Mouse (Mus musculus): Measurements from ENCODE around the gene Mrps6. TPM values are rescaled to one million over a fixed set of nuclear protein-coding genes. Genes with fewer than 3 reads are reported as not detected.
A peak's percentile ranks its signal among the peaks of the same experiment; 100 is the strongest.

Gene Mrps6
- total RNA-seq (2017), result 4.9 and 10.6 TPM in 2 replicates

DNA sequence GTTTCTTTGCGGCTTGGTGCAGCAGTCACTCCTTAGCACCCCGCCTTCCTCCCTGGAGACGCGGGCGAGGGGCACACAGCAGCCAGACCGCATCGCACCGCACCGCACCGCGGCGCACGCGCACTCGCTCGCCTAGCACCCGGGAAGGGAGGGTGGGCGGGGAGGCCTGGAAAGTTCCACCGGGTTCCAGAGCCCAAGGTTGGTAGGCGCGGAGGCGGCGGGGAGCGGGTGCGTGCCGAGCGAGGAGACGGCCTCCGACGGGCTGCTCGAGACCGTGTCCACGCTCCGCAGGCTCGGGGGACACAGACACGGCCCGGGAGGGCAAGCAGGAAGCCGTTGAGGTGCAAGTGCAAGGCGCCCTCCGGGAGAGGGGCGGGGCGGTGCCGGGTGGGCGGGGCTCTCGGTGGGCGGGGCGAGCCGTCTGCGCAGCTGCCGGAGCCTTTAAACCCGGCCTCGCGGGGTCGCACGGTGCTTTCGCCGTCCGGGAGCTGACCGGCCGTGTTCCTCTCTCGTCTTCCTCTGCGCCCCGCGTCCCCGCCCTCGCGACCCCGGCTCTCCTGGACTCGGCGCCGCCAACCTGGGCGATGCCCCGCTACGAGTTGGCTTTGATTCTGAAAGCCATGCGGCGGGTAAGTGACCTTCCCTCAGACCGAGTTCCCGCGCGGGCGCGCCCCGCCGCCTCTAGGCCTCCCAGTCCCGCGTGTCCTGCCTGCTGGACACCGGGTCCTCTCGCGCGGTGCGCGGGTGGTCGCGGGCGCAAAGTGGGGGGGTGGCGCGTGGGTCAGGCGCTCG, at the start of gene Mrps6, which contains the start of the genes Gm49711 and Slc5a3:
Gene Mrps6, plus strand, starts transcription at position 419 of the 792 bp plus-strand sequence.
Gene Gm49711, plus strand, starts transcription at position 465 of the 792 bp plus-strand sequence.
Gene Slc5a3, plus strand, starts transcription at position 471 of the 792 bp plus-strand sequence.
- peak; percentile 74 for ATAC-seq (ENCODE audit: extremely low read depth, insufficient number of reproducible peaks, low FRiP score, poor library complexity, severe bottlenecking)

DNA sequence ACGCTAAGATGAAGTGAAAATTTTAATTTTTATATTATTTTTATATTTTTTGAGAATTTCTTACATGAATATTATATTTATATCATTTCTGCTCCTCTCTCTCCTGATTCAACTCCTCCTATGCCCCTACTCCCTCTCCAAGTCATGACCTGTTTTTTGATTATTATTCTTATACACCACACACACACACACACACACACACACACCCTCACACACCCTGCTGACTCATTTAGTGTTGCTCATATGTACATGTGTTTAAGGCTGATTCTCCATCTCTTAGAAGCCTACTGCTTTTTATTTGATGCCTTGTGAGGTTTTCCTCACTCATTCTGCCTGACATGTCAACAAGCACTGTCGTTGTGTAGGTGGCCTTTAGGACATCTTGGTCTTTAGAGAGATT, 48.5 kb upstream of the Mrps6 start:
- ATAC-seq (ENCODE audit: extremely low read depth, insufficient number of reproducible peaks, low FRiP score, poor library complexity, severe bottlenecking), result no peak

DNA sequence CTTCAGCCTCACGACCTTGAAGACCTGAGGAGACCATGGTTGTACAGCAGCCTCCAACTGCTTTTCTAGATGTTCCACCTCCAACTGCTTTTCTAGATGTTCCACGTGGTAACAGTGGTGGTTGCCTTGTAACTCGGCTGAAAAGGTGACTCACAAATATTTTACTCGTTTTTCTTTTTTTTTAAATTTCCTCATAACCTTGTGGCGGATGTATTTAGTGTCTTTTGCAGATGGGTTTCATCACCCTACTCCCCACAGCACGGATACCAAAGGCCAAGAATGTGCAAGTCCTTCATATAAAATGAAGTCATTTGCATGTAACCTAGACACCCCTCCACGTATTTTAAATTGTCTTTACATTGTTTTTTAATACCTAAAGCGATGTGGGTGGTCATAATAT, 41.3 kb upstream of the Mrps6 start:
- ATAC-seq (ENCODE audit: extremely low read depth, insufficient number of reproducible peaks, low FRiP score, poor library complexity, severe bottlenecking), result no peak

DNA sequence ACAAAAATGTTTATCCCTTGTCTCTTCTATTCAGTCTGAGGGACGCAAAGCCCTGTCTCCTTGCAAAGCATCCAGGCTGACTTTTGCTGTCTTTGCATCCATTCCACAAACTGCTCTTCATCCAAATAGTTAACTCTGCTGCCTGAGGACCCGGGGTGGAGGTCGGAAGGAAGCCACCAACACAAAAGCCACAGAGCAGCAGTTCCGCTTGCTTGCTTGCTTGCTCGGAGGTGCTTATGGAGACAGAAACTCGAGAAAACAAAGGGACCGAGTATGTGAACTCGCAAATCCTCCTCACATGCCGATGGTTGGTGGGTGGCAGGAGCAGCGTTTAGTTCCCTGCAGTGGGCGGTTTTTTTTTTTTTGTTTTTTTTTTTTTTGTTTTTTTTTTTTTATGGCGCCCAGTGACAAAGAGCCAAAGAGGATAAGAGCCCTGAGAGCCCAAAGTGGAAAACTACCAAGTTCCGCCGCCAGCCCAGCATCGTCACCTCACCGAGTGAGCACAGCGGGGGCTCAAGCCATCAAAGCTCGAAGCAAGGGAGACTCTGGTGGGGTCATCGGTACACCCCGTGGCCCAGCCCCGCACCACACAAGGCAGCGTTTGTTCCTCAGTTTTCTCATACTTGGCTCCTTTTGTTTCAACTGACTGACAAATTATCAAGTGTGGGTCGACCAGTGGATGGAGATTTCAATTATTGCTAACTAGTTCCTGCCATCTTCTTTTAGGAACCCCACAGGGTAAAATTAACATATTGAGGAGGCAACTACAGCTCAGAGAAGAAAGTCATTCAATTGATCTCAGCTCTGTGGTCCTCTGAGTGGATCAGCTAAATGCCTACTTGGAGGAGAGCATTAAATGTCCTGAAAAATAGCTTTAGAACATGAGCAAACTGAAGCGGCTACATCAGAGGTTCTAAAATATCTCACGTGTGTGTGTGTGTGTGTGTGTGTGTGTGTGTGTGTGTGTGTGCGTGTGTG, 38.6 kb upstream of the Mrps6 start:
- peak; percentile 40; the same call in 1 of the 2 replicates for ATAC-seq (ENCODE audit: extremely low read depth, insufficient number of reproducible peaks, low FRiP score, poor library complexity, severe bottlenecking)

DNA sequence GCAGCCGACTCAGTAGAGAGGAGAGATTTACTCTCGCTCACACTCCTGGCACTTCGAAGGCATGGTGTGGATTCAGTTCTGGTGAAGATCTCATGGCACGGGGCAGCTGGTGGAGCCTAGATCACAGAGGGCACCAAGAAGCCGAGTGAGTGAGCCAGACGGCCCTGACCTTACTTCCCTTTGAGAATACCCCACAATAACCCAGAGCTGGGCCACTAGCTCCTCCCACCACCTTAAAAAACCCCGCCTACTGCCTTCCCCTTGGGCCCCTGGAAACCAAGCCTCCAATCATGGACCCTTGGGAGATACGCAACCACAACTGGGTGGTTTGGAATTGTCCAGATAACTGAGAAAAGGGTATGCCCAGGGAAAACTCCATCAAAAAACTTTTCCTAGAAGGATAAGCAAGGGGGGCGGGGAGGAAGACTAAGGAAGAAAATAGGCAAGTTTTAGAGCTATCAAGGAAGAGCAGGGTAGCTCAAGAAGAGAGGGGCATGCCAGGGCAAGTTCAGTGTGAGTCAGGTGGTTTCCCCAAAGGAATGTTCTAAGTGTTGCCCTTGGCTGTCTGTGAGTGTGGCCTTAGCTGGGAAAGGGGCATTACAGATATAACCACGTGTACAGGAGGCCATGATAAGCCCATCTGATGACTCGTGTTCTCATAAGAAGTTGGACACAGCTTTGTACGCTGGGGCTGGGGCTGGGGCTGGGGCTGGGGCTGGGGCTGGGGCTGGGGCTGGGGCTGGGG, 36.2 kb upstream of the Mrps6 start:
- no peak for ATAC-seq (ENCODE audit: extremely low read depth, insufficient number of reproducible peaks, low FRiP score, poor library complexity, severe bottlenecking)

DNA sequence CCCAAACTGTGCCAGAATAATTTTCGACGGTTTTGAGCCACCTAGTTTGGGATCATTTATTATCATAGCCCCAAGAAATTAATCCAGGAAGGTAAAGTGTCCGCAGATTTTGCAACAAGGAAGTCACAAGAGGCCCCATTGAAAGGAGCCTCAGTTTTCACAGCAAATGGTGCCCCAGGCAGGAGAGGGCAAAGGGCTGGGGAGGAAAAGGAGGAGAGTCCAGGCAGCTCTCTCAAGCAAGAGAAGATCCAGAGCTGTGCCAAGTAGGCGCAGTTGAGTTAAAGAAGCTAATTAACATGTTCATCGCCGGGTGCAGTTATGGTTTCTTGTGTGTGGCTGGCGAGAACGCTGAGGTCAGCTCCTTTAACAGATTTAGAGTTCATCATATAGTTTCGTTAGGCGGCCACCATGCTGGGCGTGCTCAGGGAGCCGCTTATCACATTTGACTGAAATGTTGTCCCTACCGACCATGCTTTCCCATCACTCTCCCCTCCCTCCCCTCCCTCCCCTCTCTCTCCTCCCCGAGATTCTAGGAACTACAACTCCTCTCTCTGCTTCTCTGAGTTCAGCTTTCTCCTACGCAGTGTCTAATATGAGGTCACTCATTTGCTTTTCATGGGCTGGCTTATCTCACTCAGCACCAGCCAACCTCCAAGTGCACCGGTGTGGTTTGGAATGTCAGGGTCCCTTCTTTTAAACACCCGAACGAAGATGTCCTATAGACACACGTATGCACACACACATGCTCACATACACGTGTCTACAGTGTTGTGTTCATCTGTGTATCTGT, 35.4 kb upstream of the Mrps6 start:
- ATAC-seq (ENCODE audit: extremely low read depth, insufficient number of reproducible peaks, low FRiP score, poor library complexity, severe bottlenecking), result no peak

DNA sequence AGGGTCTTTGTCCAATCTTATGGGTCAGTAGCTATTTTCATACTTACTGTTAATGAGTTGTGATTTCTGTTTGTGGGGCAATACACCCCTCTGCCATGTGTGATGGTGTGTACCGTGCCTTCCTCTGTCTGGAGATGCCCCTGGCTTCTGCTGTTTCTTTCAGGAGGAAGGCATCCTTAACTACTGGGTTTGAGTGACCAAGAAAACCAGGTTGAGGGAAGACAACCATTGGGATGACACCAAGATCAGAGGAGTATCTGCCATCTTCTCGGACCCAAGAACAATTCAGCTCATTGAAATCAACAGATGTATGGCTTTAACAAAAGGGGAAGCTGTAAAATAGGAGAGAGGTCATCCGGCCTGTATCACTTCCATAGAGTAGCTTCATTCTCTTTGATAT, 24.8 kb upstream of the Mrps6 start:
- ATAC-seq (ENCODE audit: extremely low read depth, insufficient number of reproducible peaks, low FRiP score, poor library complexity, severe bottlenecking), result no peak

DNA sequence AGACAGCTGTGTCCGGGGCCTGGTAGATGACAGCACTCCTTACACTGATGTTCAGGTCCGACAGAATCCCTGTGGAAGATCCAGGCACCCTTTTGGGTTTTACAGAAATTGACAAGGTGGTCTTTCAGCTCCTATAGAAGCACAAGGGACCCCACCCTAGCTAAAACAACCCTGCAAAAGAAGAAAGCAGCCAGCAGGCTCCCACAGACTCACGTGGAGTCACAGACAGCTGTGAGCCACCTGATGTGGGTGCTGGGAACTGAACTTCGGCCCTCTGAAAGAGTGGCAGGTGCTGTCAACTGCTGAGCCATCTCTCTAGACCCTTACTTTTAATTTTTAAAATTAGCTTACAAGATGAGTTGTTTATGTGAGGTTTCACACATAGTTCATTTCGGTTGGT, 23.4 kb upstream of the Mrps6 start:
- no peak for ATAC-seq (ENCODE audit: extremely low read depth, insufficient number of reproducible peaks, low FRiP score, poor library complexity, severe bottlenecking)

DNA sequence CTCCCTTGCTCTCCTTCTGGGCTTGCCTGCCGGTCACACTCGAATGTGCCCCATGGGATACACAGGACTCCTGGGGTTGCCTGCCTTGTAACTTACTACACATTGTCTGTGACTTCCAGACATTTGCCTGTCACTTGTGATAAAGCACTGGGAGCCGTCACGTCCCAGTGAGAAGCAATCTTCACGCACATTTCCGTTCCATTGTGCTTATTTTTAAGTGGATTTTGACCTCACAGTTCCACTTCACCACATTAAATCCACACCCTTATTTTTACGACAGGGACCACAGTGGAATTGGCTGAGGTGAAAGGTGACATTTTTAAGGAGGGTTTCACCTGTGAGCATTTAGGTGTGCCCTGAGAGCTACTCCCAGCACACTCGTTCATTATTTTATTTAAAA, 21.4 kb upstream of the Mrps6 start:
- no peak for ATAC-seq (ENCODE audit: extremely low read depth, insufficient number of reproducible peaks, low FRiP score, poor library complexity, severe bottlenecking)

DNA sequence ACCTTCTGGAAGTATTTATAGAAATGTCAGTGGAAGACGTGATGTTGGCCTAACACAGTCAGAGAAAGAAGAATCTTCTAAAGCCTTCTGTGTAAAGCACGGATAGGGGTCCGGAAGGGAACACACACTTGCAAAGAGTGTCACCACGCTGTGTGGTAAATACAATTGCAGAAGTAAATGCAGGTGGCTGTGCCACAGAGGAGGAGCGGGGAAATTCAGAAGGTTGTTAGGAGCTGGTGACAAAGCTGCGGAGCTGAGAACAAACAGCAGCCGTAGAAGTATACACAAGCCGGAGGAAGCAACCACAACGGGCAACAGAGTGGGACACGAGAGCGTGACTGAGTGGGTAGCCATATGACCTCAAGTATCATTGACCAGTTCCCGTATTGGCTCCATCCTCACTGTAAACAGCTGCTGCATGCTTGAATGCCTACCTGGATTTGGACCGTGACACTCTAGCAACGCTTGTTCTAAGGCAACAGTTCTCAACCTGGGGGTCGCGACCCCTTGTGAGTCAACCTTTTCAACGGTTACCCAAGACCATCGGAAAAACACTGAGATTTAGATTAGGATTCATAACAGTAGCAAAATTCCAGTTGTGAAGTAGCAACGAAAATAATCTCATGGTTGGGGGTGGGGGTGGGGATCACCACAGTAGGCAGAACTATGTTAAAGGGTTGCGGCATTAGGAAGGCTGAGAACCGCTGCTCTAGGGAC, 20.0 kb upstream of the Mrps6 start:
- ATAC-seq (ENCODE audit: extremely low read depth, insufficient number of reproducible peaks, low FRiP score, poor library complexity, severe bottlenecking), result peak; percentile 53

DNA sequence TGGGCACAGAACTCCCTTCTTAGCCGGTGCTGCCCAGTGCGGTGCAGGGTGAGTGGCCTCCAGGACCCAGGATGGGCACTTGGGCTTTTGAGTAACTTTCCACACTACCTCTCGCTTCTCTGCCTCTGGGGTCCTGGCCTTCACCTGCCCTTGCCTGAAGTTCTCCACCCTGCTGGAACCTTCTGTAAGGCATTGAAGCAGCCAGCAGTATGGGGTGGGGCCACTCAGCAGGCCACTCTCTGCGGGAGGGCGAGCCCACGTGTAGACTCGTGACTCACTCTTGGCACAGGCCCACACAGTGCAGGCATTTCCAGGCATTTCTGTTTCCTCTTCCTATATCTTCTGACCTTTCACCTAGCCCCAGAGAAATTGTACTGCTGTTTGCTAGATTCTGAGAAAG, 18.6 kb upstream of the Mrps6 start:
- ATAC-seq (ENCODE audit: extremely low read depth, insufficient number of reproducible peaks, low FRiP score, poor library complexity, severe bottlenecking), result no peak

DNA sequence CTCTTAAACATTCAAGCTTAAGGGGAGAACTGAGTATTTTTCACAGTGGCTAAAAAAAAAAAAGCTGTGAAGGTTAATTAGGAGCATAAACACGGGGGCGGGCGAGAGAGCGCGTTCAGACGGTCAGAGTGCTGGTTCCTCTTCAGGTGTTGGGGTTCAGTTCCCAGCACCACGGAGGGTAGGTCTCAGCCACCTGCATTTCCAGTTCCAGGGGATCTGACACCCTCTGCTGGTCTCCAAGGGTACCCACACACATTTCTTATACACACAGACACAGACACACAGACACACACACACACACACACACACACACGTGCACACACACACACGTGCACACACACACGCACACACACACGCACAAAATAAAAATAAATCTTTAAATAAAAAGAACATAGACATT, 18.1 kb upstream of the Mrps6 start:
- no peak for ATAC-seq (ENCODE audit: extremely low read depth, insufficient number of reproducible peaks, low FRiP score, poor library complexity, severe bottlenecking)

DNA sequence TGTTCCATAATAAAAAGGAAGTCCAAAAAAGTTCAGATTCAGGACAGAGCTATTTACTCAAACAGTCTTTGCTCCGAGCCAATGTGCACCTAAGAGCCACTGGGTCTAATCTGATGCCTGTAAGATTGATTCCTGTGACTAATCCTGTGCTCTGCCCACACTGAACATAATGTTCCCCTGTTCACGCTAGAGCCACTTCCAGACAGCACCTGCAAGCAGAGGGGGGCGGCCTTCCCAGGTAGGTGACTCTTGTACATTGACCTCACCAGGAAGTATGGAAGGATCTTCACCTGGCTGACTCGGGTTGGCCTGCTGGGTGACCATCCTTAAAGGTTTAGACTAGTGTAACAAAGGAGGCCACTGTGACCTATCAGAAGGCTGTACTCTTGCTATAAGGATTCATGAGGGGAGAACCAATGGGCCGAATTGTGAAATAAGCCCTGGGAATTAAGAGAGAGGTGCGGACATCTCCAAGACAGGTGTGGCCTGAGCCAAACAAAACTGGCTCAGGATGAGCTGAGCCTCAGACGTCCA, 6.2 kb upstream of the Mrps6 start:
- ATAC-seq (ENCODE audit: extremely low read depth, insufficient number of reproducible peaks, low FRiP score, poor library complexity, severe bottlenecking), result no peak

DNA sequence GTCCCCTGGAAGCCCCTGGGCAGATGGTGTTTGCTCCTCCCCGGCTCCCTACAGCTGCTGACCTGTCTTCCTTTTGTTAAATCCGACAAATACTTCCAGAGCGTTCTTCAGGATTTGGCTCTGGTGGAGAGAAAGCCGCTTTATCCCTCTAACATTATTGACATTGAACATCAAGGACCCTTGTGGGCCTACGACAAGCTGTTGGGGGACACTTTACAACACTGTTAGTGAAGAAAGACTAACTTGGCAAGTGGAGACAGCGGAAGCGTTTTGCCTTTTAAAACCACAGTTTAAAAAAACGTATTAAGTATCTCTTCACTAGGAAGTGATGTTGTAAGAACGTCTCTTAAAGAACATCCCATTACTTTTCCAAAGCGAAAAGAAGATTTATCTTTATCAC, 5.5 kb upstream of the Mrps6 start:
- ATAC-seq (ENCODE audit: extremely low read depth, insufficient number of reproducible peaks, low FRiP score, poor library complexity, severe bottlenecking), result no peak

DNA sequence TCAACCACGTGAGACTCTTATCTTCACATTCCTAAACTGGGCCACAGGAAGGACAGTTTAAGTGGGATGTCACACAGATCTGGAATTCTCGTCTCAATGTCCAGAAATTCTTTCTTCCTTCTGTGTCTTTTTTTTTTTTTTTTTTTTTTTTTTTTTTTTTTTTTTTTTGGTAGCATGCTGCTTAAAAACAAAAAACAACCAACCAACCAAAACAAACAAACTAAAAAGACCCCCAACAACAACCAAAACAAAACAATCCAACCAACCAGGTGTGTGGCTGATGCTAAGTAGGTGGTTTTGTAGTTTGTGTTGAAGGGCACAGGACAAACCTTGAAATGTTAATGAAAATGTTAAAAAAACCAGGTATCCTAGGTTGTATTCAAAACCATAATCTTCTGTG, 1.4 kb upstream of the Mrps6 start:
- ATAC-seq (ENCODE audit: extremely low read depth, insufficient number of reproducible peaks, low FRiP score, poor library complexity, severe bottlenecking), result no peak

DNA sequence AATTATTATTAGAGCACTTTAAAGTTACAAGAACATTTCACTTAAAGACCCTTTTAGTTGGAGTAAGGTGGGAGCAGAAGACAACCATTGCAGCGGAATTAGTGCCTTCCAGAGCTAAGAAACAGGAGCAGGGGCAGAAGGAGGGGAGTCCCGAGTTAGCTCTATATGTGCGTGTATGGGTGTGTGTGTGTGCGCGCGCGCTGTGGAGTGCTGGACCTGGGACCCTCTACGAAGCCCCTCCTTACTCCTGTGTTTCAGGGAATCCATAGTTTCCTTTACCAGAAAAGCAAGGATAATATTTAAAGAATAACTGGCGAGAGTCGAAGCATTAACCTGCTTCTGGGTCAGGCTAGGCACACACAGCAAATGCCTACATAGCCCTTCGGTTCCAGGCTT, 616 bp upstream of the Mrps6 start:
- no peak for ATAC-seq (ENCODE audit: extremely low read depth, insufficient number of reproducible peaks, low FRiP score, poor library complexity, severe bottlenecking)

Data from neutrophil, adult 5-6 weeks (primary cell).